Comparison of ENCODE assay signal across 13 mouse cellular contexts in genomic region chr2:33631022-33631707, GRCm38 (mm10). TPM values are rescaled to one million over a fixed set of nuclear protein-coding genes. Genes with fewer than 3 reads are reported as not detected.
DNase-seq lines count a peak whose midpoint lies in the region; ATAC-seq lines count a peak whose summit lies in the region.
"Had no signal": no experiment of that assay in that cellular context is flagged by ENCODE, and none has a peak within 500 bp of the region (broad histone marks: within the 10 kb centered on the region; RNA-seq: fewer than 3 reads in every experiment).

No protein-coding gene starts in this region.

- intact Hi-C loops in left cerebral cortex, postnatal 10 days (cut with DNase I) = no loop called here

- no peaks in the 10 kb centered on the region for H3K36me3 ChIP-seq in heart, embryonic 15.5 days
- no peaks in the 10 kb centered on the region for H3K36me3 ChIP-seq in hindbrain, embryonic 12.5 days
- no peaks in the 10 kb centered on the region for H3K36me3 ChIP-seq in midbrain, embryonic 15.5 days (replicated peaks)

- H3K4me2 ChIP-seq in heart, embryonic 15.5 days = no peak overlapping the region
- peak overlapping the region; percentile 48 for H3K4me2 ChIP-seq in hindbrain, embryonic 12.5 days (replicated peaks)
- H3K4me2 ChIP-seq in midbrain, embryonic 15.5 days = peak overlapping the region; percentile 37

- H3K9ac ChIP-seq in heart, embryonic 15.5 days = no peak overlapping the region
- peak overlapping the region; percentile 54 for H3K9ac ChIP-seq in hindbrain, embryonic 12.5 days
- H3K9ac ChIP-seq in midbrain, embryonic 15.5 days = no peak overlapping the region
- H3K9ac ChIP-seq: liver, embryonic 14.5 days had no signal

- peaks cover 99% of the 10 kb centered on the region for H3K27me3 ChIP-seq in heart, embryonic 15.5 days
- peaks cover 97% of the 10 kb centered on the region for H3K27me3 ChIP-seq in hindbrain, embryonic 12.5 days
- peaks cover 92% of the 10 kb centered on the region for H3K27me3 ChIP-seq in midbrain, embryonic 15.5 days (replicated peaks)

- H3K9me3 ChIP-seq in heart, embryonic 15.5 days (replicated peaks) = no peaks in the 10 kb centered on the region
- no peaks in the 10 kb centered on the region for H3K9me3 ChIP-seq in hindbrain, embryonic 12.5 days (replicated peaks)
- no peaks in the 10 kb centered on the region for H3K9me3 ChIP-seq in midbrain, embryonic 15.5 days

- ATAC-seq in heart, embryonic 15.5 days (replicated peaks; ENCODE audit: insufficient number of reproducible peaks, insufficient read depth, low FRiP score, low read depth) = no peak
- no peak for ATAC-seq in hindbrain, embryonic 12.5 days (ENCODE audit: low FRiP score)
- no peak for ATAC-seq in midbrain, embryonic 15.5 days (replicated peaks)

- H3K4me3 ChIP-seq in heart, embryonic 15.5 days = peak overlapping the region; percentile 9; the same call in 1 of the 2 replicates
- H3K4me3 ChIP-seq in hindbrain, embryonic 12.5 days = peak overlapping the region; percentile 28
- H3K4me3 ChIP-seq in midbrain, embryonic 15.5 days = peak overlapping the region; percentile 13; the same call in 1 of the 2 replicates

- peaks cover 13% of the 10 kb centered on the region for H3K4me1 ChIP-seq in heart, embryonic 15.5 days (replicated peaks)
- H3K4me1 ChIP-seq in hindbrain, embryonic 12.5 days = peaks cover 35% of the 10 kb centered on the region
- peaks cover 32% of the 10 kb centered on the region for H3K4me1 ChIP-seq in midbrain, embryonic 15.5 days

- 2% methylated on average over 40 of the region's 40 CpGs for WGBS in heart, embryonic 15.5 days
- WGBS in hindbrain, embryonic 12.5 days = under 1% methylated on average over 40 of the region's 40 CpGs
- WGBS in midbrain, embryonic 15.5 days = 1% methylated on average over 40 of the region's 40 CpGs

- no peak overlapping the region for H3K27ac ChIP-seq in heart, embryonic 15.5 days
- H3K27ac ChIP-seq in hindbrain, embryonic 12.5 days = peak overlapping the region; percentile 62
- H3K27ac ChIP-seq in midbrain, embryonic 15.5 days = no peak overlapping the region
- H3K27ac ChIP-seq: liver, embryonic 14.5 days had no signal

- no peak for DNase-seq in heart, adult 18-20 months
- DNase-seq in R1 (ENCODE audit: low read depth, low spot score) = peak; percentile 55
- DNase-seq in testis, postnatal 10 days (ENCODE audit: low spot score) = no peak
- DNase-seq in spleen, postnatal 14 days (ENCODE audit: low spot score in 2 of 2) = no peak
- no peak for DNase-seq in left cerebral cortex, postnatal 10 days (ENCODE audit: extremely low spot score in 1 of 2, low spot score in 2 of 2)
- DNase-seq: adrenal gland, postnatal 10 days; cerebellum, postnatal 14 days; gastrocnemius, postnatal 10 days; right cerebral cortex, postnatal 4 days had no signal

RNA-seq across cellular contexts. Expression of gene Lmx1b, which starts 9.1 kb away (rescaled TPM):
- polyA plus RNA-seq in heart, embryonic 15.5 days (2015; fragmentation: Nextera tagmentation; extraction: Ambion mirVana) = not detected in 2 replicates
- total RNA-seq in heart, adult 18-20 months (2021) = under 1 TPM in 1 of 2 experiments, not detected in 1; 0.05 TPM
- 5.0 and 5.6 TPM in 2 replicates for polyA plus RNA-seq in hindbrain, embryonic 12.5 days (2016; fragmentation: Nextera tagmentation; extraction: Ambion mirVana)
- polyA plus RNA-seq in midbrain, embryonic 15.5 days (2015; fragmentation: Nextera tagmentation; extraction: Ambion mirVana) = 1.5 and 1.7 TPM in 2 replicates
- under 1 TPM; 0.30 to 0.32 TPM for total RNA-seq in left cerebral cortex, postnatal 10 days (2021)
